Mouse (Mus musculus): ENCODE measurements around the gene Chrm3.
"Not testable (repeated sequence)": the region's sequence is repeated elsewhere in the genome, so short reads cannot be mapped to it uniquely, and the experiment has no call there.

Gene Chrm3

GRCm38 (mm10) chr13:10360777-10361176, at the start of gene Chrm3:
Gene Chrm3, minus strand, starts transcription at chr13:10360847.
- peak; percentile 38 to 73 for DNase-seq (ENCODE audit: inconsistent age in 2 of 2, low spot score in 1 of 2)

- DNase-seq (ENCODE audit: inconsistent age in 2 of 2, low spot score in 1 of 2): no peak
Observed at GRCm38 (mm10) chr13:10394364-10394763, 33.7 kb upstream of the Chrm3 start.

GRCm38 (mm10) chr13:10375487-10375886, 14.8 kb upstream of the Chrm3 start:
- not testable (repeated sequence) for DNase-seq (ENCODE audit: inconsistent age in 2 of 2, low spot score in 1 of 2)

GRCm38 (mm10) chr13:10360199-10360694, 400 bp downstream of the Chrm3 start:
- DNase-seq (ENCODE audit: inconsistent age in 2 of 2, low spot score in 1 of 2): peak; percentile 8 to 56

GRCm38 (mm10) chr13:10359516-10360198, 990 bp downstream of the Chrm3 start:
- peak in 1 of 2 experiments; percentile 36 for DNase-seq (ENCODE audit: inconsistent age in 2 of 2, low spot score in 1 of 2)

GRCm38 (mm10) chr13:10355796-10356195, 4.9 kb downstream of the Chrm3 start:
- no peak for DNase-seq (ENCODE audit: inconsistent age in 2 of 2, low spot score in 1 of 2)

GRCm38 (mm10) chr13:10354885-10355575, 5.6 kb downstream of the Chrm3 start:
- DNase-seq (ENCODE audit: inconsistent age in 2 of 2, low spot score in 1 of 2): peak; percentile 6 to 32

- no peak for DNase-seq (ENCODE audit: inconsistent age in 2 of 2, low spot score in 1 of 2)
Observed at GRCm38 (mm10) chr13:10352141-10352540, 8.5 kb downstream of the Chrm3 start.

- peak in 1 of 2 experiments; percentile 38 for DNase-seq (ENCODE audit: inconsistent age in 2 of 2, low spot score in 1 of 2)
Observed at GRCm38 (mm10) chr13:10344362-10344761, 16.3 kb downstream of the Chrm3 start.

GRCm38 (mm10) chr13:10335558-10335957, 25.1 kb downstream of the Chrm3 start:
- DNase-seq (ENCODE audit: inconsistent age in 2 of 2, low spot score in 1 of 2): no peak

- DNase-seq (ENCODE audit: inconsistent age in 2 of 2, low spot score in 1 of 2): no peak
Observed at GRCm38 (mm10) chr13:10332762-10333161, 27.9 kb downstream of the Chrm3 start.

GRCm38 (mm10) chr13:10309811-10310210, 50.8 kb downstream of the Chrm3 start:
- peak in 1 of 2 experiments; percentile 36 for DNase-seq (ENCODE audit: inconsistent age in 2 of 2, low spot score in 1 of 2)

GRCm38 (mm10) chr13:10295160-10295559, 65.5 kb downstream of the Chrm3 start:
- no peak for DNase-seq (ENCODE audit: inconsistent age in 2 of 2, low spot score in 1 of 2)

- no peak for DNase-seq (ENCODE audit: inconsistent age in 2 of 2, low spot score in 1 of 2)
Observed at GRCm38 (mm10) chr13:10284331-10284730, 76.3 kb downstream of the Chrm3 start.

- no peak for DNase-seq (ENCODE audit: inconsistent age in 2 of 2, low spot score in 1 of 2)
Observed at GRCm38 (mm10) chr13:10274907-10275306, 85.7 kb downstream of the Chrm3 start.

- DNase-seq (ENCODE audit: inconsistent age in 2 of 2, low spot score in 1 of 2): no peak
Observed at GRCm38 (mm10) chr13:10263784-10264183, 96.9 kb downstream of the Chrm3 start.

GRCm38 (mm10) chr13:10253049-10253448, 107.6 kb downstream of the Chrm3 start:
- DNase-seq (ENCODE audit: inconsistent age in 2 of 2, low spot score in 1 of 2): no peak

- DNase-seq (ENCODE audit: inconsistent age in 2 of 2, low spot score in 1 of 2): no peak
Observed at GRCm38 (mm10) chr13:10251499-10252179, 109.0 kb downstream of the Chrm3 start.

- peak in 1 of 2 experiments; percentile 57 for DNase-seq (ENCODE audit: inconsistent age in 2 of 2, low spot score in 1 of 2)
Observed at GRCm38 (mm10) chr13:10244243-10244998, 116.2 kb downstream of the Chrm3 start.

GRCm38 (mm10) chr13:10240238-10240637, 120.4 kb downstream of the Chrm3 start:
- DNase-seq (ENCODE audit: inconsistent age in 2 of 2, low spot score in 1 of 2): no peak

GRCm38 (mm10) chr13:10239825-10240224, 120.8 kb downstream of the Chrm3 start:
- no peak for DNase-seq (ENCODE audit: inconsistent age in 2 of 2, low spot score in 1 of 2)

Data from adrenal gland, adult (tissue).